Mouse (Mus musculus) embryonic fibroblast, embryonic 13.5 days (primary cell): ENCODE results near the gene Hoxb3.

Experiments
- CTCF ChIP-seq: IDR thresholded peaks from 2 replicates; pipeline ENCODE4 v1.5.1; 2011; ENCODE audit warnings: mild to moderate bottlenecking, control low read depth, low read length, moderate library complexity, borderline replicate concordance; ENCODE audit not compliant: insufficient read depth
- POLR2A ChIP-seq: IDR thresholded peaks from 2 replicates; pipeline ENCODE4 v1.6.1; 2011; ENCODE audit warnings: low read depth, mild to moderate bottlenecking, control low read depth, low read length, moderate library complexity

DNA sequence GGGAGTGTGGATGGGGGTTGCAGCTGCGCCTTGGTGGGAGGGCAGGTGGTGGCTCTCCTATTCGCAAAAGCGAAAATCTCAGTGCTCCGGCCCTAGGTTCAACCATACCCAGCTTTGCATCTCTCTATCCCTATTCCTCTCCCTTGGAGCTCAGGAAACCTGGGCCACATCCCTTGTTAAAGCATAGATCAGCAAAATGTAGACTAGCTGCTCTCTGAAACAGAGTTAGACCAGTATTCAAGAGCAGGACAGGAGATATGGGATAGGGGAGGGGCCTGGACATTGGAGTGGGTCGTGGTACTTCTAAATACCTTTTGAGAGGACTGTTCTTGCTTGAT, 7.8 kb upstream of the Hoxb3 start:
- TF ChIP-seq CTCF = no peak
- no peak for TF ChIP-seq POLR2A
